Mouse (Mus musculus) testis, adult 2 months (tissue): Measurements from ENCODE around the gene Keap1.

Experiments
- CTCF ChIP-seq: fragments of 200-500 bp; IDR thresholded peaks from 2 replicates; pipeline ENCODE4 v1.5.1; 2012; ENCODE audit warnings: low read depth, mild to moderate bottlenecking, inconsistent platforms, low read length, moderate library complexity; ENCODE audit not compliant: control insufficient read depth, insufficient read depth, insufficient replicate concordance
- POLR2A ChIP-seq: fragments of 200-500 bp; IDR thresholded peaks from 2 replicates; pipeline ENCODE4 v1.6.1; 2012; ENCODE audit warnings: low read depth, mild to moderate bottlenecking, inconsistent platforms, low read length, moderate library complexity; ENCODE audit not compliant: control insufficient read depth

DNA sequence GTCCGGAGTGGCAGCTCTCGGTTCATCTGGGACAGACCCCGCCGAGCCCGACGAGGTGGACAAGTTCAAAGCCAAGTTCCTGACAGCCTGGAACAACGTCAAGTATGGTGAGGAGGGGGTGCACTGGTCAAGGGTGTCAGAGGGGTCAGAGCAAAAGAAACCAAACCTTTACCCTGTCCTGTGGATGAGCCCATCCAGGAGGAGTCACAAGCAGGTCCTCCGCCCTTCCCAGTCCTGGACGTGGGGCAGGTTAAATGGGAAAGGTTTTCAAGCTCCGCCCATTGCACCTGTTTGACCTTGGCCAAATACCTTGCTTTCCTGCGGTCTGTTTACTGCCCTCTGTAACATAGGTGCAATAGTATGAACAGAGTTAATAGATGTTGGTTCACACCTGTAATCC is 26.4 kb upstream of the Keap1 start:
- TF ChIP-seq CTCF (no peak), POLR2A (no peak)
